In genomic region chr5:130292976-130293375, GRCm38 (mm10) we compare ENCODE assay signal across 26 mouse cellular contexts. TPM values are rescaled to one million over a fixed set of nuclear protein-coding genes. Genes with fewer than 3 reads are reported as not detected.
A peak's percentile ranks its signal among the peaks of the same experiment; 100 is the strongest.
DNase-seq lines count a peak whose midpoint lies in the region; ATAC-seq and TF ChIP-seq lines count a peak whose summit lies in the region.
"Had no signal": no experiment of that assay in that cellular context is flagged by ENCODE, and none has a peak within 500 bp of the region (broad histone marks: within the 10 kb centered on the region; RNA-seq: fewer than 3 reads in every experiment).

No protein-coding gene starts in this region.

- TF ChIP-seq CTCF in brain, embryonic 14.5 days (IDR thresholded peaks at IDR 0.05; ENCODE audit: borderline replicate concordance, extremely low read depth, insufficient read depth, insufficient read length) = no peak
- TF ChIP-seq CTCF in gastrocnemius, adult 2 months (IDR thresholded peaks at IDR 0.05) = no peak

- H3K36me3 ChIP-seq in forebrain, embryonic 14.5 days (ENCODE audit: control insufficient read depth, insufficient read depth, low read length) = peaks cover 45% of the 10 kb centered on the region
- peaks cover 57% of the 10 kb centered on the region for H3K36me3 ChIP-seq in forebrain, embryonic 12.5 days (replicated peaks)
- peaks cover 34% of the 10 kb centered on the region for H3K36me3 ChIP-seq in neural tube, embryonic 15.5 days

- no peak overlapping the region for H3K27ac ChIP-seq in forebrain, embryonic 14.5 days (ENCODE audit: low read depth, low read length)
- no peak overlapping the region; the same call in 1 of the 2 replicates for H3K27ac ChIP-seq in forebrain, embryonic 12.5 days
- H3K27ac ChIP-seq in neural tube, embryonic 15.5 days (replicated peaks) = no peak overlapping the region
- H3K27ac ChIP-seq in gastrocnemius, adult 2 months = no peak overlapping the region
- H3K27ac ChIP-seq: heart, adult 2 months; hindbrain, embryonic 14.5 days; liver, embryonic 14.5 days; macrophage; midbrain, embryonic 13.5 days had no signal

- intact Hi-C loops in gastrocnemius, adult 2 months (cut with DNase I) = no loop called here

- H3K9ac ChIP-seq in forebrain, embryonic 14.5 days (ENCODE audit: low read length) = no peak overlapping the region
- H3K9ac ChIP-seq in forebrain, embryonic 12.5 days = no peak overlapping the region
- H3K9ac ChIP-seq in neural tube, embryonic 15.5 days (replicated peaks) = 0 out of 2 replicates have a peak overlapping the region, but pooled peaks have one; percentile 10
- H3K9ac ChIP-seq: heart, embryonic 12.5 days; hindbrain, embryonic 14.5 days; liver, embryonic 14.5 days; midbrain, embryonic 13.5 days had no signal

- no peaks in the 10 kb centered on the region for H3K27me3 ChIP-seq in forebrain, embryonic 14.5 days (replicated peaks; ENCODE audit: control insufficient read depth, insufficient read depth, low read length)
- H3K27me3 ChIP-seq in forebrain, embryonic 12.5 days = no peaks in the 10 kb centered on the region
- no peaks in the 10 kb centered on the region for H3K27me3 ChIP-seq in neural tube, embryonic 15.5 days (replicated peaks)
- H3K27me3 ChIP-seq: heart, embryonic 12.5 days; midbrain, embryonic 13.5 days had no signal

- no peaks in the 10 kb centered on the region for H3K9me3 ChIP-seq in forebrain, embryonic 14.5 days (replicated peaks; ENCODE audit: control insufficient read depth, low read length)
- H3K9me3 ChIP-seq in forebrain, embryonic 12.5 days = no peaks in the 10 kb centered on the region
- H3K9me3 ChIP-seq in neural tube, embryonic 15.5 days (replicated peaks) = no peaks in the 10 kb centered on the region

- no peak for TF ChIP-seq POLR2A in brain, embryonic 14.5 days (IDR thresholded peaks at IDR 0.05; ENCODE audit: borderline replicate concordance, extremely low read depth, insufficient read depth, insufficient read length, poor library complexity, severe bottlenecking)

- no peak; the same call in 1 of the 2 replicates for ATAC-seq in forebrain, embryonic 14.5 days
- ATAC-seq in forebrain, embryonic 12.5 days (ENCODE audit: low FRiP score) = no peak
- ATAC-seq in neural tube, embryonic 15.5 days (ENCODE audit: low FRiP score) = no peak
- ATAC-seq: inflammation-experienced regulatory T-cells, adult 6 months; midbrain, embryonic 13.5 days had no signal

- DNase-seq in forebrain, embryonic 14.5 days (ENCODE audit: low spot score) = peak; percentile 40
- DNase-seq in layer of hippocampus, adult 11-12 months (ENCODE audit: low spot score) = peak; percentile 30
- DNase-seq in layer of hippocampus, postnatal 25 days (ENCODE audit: extremely low spot score in 1 of 2, low spot score in 1 of 2) = no peak
- no peak for DNase-seq in neural tube, embryonic 10.5 days (ENCODE audit: extremely low spot score, low spot score)
- DNase-seq in brain, embryonic 14.5 days (ENCODE audit: low read depth) = peak; percentile 56
- no peak for DNase-seq in gastrocnemius, adult 2 months
- DNase-seq: adrenal gland, postnatal 14 days; cerebellum, adult 11-12 months; cerebellum, postnatal 36 days; heart, adult 2 months; heart, postnatal 4 days; kidney, adult 11 months; kidney, postnatal 14 days; liver; lung, adult 2 months; lung, postnatal 10 days; thymus, adult 18-20 months; thymus, postnatal 25 days had no signal

- no peak overlapping the region for H3K4me3 ChIP-seq in forebrain, embryonic 14.5 days (ENCODE audit: low read depth, low read length)
- H3K4me3 ChIP-seq in forebrain, embryonic 12.5 days (replicated peaks) = no peak overlapping the region
- H3K4me3 ChIP-seq in neural tube, embryonic 15.5 days (replicated peaks) = no peak overlapping the region
- H3K4me3 ChIP-seq in gastrocnemius, adult 2 months = no peak overlapping the region
- H3K4me3 ChIP-seq: heart, adult 2 months; heart, embryonic 12.5 days; midbrain, embryonic 13.5 days had no signal

- H3K4me1 ChIP-seq in forebrain, embryonic 14.5 days (ENCODE audit: control insufficient read depth, insufficient read depth, low read length) = no peaks in the 10 kb centered on the region
- no peaks in the 10 kb centered on the region for H3K4me1 ChIP-seq in forebrain, embryonic 12.5 days
- H3K4me1 ChIP-seq in neural tube, embryonic 15.5 days = no peaks in the 10 kb centered on the region
- H3K4me1 ChIP-seq: heart, embryonic 12.5 days; midbrain, embryonic 13.5 days had no signal

- H3K4me2 ChIP-seq in forebrain, embryonic 14.5 days (ENCODE audit: low read length) = no peak overlapping the region
- H3K4me2 ChIP-seq in forebrain, embryonic 12.5 days = no peak overlapping the region
- no peak overlapping the region for H3K4me2 ChIP-seq in neural tube, embryonic 15.5 days
- H3K4me2 ChIP-seq: heart, embryonic 12.5 days; hindbrain, embryonic 14.5 days; midbrain, embryonic 13.5 days had no signal

- WGBS in forebrain, embryonic 14.5 days = 81% methylated on average over 4 of the region's 4 CpGs
- 96% methylated on average over 4 of the region's 4 CpGs for WGBS in forebrain, embryonic 12.5 days
- 87% methylated on average over 4 of the region's 4 CpGs for WGBS in neural tube, embryonic 15.5 days

RNA-seq across cellular contexts. Expression of gene Tyw1, which starts 37.6 kb away (rescaled TPM):
- 25.2 and 29.4 TPM in 2 replicates for polyA plus RNA-seq in forebrain, embryonic 14.5 days (2014; fragmentation: Nextera tagmentation; extraction: Ambion mirVana)
- 28.1 and 29.8 TPM in 2 replicates for polyA plus RNA-seq in forebrain, embryonic 12.5 days (2016; fragmentation: Nextera tagmentation; extraction: Ambion mirVana)
- total RNA-seq in layer of hippocampus, postnatal 25 days (2021) = 10 to 100 TPM; 14.4 to 18.6 TPM
- polyA plus RNA-seq in neural tube, embryonic 15.5 days (2015; fragmentation: Nextera tagmentation; extraction: Ambion mirVana) = 21.0 and 21.9 TPM in 2 replicates
- polyA plus RNA-seq in brain, embryonic 14.5 days (2012; rRNA removed) = 15.8 and 18.8 TPM in 2 replicates
- 1 to 10 TPM; 9.5 TPM for total RNA-seq in gastrocnemius, adult 2 months (2021)

RNA-seq across cellular contexts. Expression of gene Sbds, which starts 37.6 kb away (rescaled TPM):
- polyA plus RNA-seq in forebrain, embryonic 14.5 days (2014; fragmentation: Nextera tagmentation; extraction: Ambion mirVana) = 49.6 and 50.8 TPM in 2 replicates
- polyA plus RNA-seq in forebrain, embryonic 12.5 days (2016; fragmentation: Nextera tagmentation; extraction: Ambion mirVana) = 74.9 and 76.2 TPM in 2 replicates
- total RNA-seq in layer of hippocampus, postnatal 25 days (2021) = 10 to 100 TPM; 68.9 to 81.5 TPM
- polyA plus RNA-seq in neural tube, embryonic 15.5 days (2015; fragmentation: Nextera tagmentation; extraction: Ambion mirVana) = 60.6 and 64.6 TPM in 2 replicates
- polyA plus RNA-seq in brain, embryonic 14.5 days (2012; rRNA removed) = 37.9 and 41.3 TPM in 2 replicates
- total RNA-seq in gastrocnemius, adult 2 months (2021) = 10 to 100 TPM; 27.5 to 34.5 TPM

Comparison
In these comparisons a context has a peak if more than half of its experiments do, and no peak if none do; other contexts are left out.
1. DNase-seq: peak in forebrain, embryonic 14.5 days (single experiment), layer of hippocampus, adult 11-12 months (single experiment) and brain, embryonic 14.5 days (single experiment); none in layer of hippocampus, postnatal 25 days (0 of 2), neural tube, embryonic 10.5 days (single experiment) and gastrocnemius, adult 2 months (single experiment).